Mouse (Mus musculus) natural killer cell, adult 2 months (primary cell): ENCODE measurements around the gene Klhl13.

Experiments used
- DNase-seq, 2 experiments: peaks; one replicate each; pipeline ENCODE4 v3.0.0; 2022; ENCODE audit warnings: low spot score in 2 of 2

The Klhl13 gene

GRCm38 (mm10) chrX:23364514-23365381 lies at the start of gene Klhl13:
Klhl13 (minus strand) TSS chrX:23365082.
- DNase-seq, result no peak

DNA sequence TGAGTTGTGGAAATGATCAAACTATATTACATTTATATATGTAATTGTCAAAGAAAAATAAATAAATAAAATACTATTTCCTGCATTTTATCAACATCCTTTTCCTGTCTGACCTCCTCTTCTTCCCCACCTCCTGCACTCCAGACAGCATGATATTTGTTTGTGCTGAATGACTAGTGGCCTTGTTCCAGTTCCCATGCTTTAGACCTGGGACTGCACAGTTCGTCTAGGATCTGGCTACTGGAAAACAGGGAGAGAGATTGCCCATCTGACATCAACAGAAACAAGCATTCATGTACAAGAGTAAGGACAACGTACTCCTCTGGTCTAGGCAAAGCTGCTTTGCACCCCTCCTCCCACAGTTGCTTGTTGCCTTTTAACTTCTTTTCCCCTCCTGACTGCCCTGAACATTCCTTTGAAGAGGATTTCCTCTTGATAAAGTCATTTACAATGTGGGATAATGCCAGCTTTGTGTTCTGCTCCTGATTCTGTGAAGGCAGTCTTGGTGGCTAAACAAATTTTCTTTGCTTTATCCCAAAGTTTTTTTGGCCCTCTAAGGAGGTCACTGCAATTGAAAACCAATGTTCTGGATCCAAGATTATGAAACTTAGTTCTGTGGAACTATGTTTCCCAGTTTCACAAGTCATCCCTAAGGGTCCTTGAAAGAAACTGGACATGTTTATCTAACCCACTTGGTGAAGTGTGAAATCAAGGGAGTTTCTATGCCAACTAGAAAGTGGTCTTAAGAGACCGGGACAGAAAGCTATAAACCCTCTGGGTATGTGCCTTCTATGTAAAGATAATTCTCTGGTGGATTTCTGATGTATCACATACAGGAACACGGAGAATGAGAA lies 44.6 kb upstream of the Klhl13 start:
- no peak for DNase-seq

DNA sequence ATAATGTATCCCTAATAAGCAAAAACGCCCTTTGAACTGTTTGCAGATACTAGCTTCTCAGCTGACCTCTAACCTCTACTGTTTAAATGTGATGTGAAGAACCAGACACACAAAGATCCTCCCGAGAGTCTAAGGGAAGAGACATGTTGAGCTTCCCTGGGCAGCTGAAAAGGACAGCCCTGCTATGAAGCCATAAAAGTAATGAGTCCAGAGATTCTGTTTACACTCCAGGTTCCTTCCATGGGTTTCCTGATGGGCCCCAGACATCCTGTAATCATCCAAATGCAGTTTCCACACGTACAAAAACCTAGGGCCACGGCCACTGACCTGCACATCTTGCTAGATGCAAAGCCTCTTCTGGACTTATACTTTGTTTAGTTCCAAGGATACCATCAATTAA lies 23.8 kb upstream of the Klhl13 start:
- no peak for DNase-seq

DNA sequence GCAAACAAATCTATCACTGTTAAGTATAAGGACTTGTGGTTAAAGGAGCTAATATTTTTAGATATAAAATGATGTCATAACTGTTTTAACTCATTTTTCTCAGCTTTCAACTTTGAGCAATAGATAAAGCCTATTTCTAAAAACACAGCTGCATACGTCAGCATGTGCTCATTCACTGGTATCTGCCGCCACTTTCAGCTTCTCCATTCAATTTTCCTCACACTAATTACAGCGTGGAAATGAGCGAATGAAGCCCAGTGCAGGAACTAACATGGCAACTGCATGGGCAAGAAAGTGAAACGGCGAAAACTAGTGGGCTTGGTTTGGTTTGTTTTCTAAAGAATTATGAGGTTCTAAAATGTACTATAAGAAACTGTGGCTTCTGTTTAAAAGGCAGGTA lies 1.4 kb downstream of the Klhl13 start:
- DNase-seq, result no peak

DNA sequence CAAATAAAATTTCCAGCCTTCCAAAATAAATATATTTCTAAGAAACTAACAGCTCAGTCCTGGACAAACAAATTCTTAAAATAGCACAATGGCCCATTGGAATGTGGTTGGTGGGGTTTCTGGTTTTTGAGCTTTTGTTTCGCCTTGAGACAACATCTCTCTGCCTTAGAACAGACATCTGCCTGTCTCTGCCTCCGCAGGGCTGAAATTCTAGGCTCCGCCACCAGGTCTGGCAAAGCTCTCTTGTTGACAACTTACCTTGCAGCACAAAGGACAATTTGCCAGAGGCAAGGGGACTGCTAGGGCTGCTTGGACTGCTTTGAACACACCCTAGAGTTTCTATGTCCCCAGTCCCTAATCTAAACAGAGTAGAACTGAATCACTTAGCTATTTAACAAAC lies 4.4 kb downstream of the Klhl13 start:
- no peak for DNase-seq

GRCm38 (mm10) chrX:23350083-23350482 lies 14.8 kb downstream of the Klhl13 start:
- DNase-seq, result no peak

DNA sequence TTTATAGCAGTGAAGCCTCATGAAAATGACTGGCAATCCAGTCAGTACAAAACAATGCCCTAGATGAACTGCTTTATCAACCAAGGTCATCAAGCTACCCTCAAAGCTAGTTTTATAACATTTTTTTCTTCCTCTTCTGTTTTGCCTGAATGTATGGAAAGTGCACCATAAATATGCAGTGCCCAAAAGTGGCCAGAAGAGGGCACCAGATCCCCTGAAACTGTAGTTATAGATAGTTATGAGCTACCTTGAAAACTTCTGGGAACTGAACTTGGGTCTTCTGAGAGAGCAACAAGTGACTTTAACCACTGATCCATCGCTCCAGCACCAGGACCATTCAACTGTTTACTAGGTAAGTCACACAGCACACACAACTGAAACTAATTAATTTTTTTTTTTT lies 36.8 kb downstream of the Klhl13 start:
- DNase-seq, result no peak

- DNase-seq, result no peak
Observed at GRCm38 (mm10) chrX:23318857-23319256, 46.0 kb downstream of the Klhl13 start.

- DNase-seq, result no peak
Observed at GRCm38 (mm10) chrX:23295952-23296598, 68.8 kb downstream of the Klhl13 start.

GRCm38 (mm10) chrX:23285442-23285817 lies 79.5 kb downstream of the Klhl13 start:
- no peak for DNase-seq

DNA sequence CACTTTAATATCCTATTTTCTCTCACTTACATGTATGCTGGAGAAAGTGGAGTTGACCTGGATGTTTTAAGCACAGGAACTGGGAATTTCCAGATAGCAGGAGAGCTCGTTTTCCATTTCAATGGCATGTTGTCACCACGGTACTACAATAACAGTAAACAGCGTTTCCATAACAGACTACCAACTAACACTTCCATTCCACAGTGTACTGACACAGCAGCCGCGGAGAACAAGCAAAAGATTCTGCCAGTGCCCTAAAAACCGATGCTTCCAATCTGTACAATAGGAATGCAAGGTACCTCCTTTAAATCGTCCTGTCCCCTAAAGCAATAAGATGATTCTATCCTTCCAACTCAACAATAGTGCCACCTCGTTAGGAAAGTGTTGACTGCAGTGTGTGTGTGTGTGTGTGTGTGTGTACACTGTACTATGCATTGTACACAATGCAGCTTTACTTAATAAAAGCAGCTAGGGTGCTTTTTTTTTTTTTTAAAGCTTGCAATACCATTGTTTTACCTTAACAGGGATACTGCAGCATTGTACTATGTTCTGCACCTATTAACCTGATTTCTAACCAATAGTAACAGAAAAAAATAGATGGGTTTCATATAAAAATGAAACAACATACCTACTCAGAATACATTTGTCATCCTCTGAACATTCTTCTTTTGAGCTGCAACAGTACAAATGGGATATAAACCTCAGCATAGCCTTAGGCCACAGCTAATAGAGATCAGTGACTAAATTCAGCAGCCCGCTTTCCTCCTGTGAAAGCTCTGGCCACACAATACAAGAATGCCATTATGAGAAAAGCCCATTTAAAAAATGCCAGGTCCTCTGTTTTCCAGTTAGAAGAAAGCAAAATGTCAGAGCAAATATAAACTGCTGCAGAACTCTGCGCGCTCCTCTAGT lies 80.1 kb downstream of the Klhl13 start:
- no peak for DNase-seq

GRCm38 (mm10) chrX:23267601-23268000 lies 97.3 kb downstream of the Klhl13 start:
- DNase-seq, result no peak

DNA sequence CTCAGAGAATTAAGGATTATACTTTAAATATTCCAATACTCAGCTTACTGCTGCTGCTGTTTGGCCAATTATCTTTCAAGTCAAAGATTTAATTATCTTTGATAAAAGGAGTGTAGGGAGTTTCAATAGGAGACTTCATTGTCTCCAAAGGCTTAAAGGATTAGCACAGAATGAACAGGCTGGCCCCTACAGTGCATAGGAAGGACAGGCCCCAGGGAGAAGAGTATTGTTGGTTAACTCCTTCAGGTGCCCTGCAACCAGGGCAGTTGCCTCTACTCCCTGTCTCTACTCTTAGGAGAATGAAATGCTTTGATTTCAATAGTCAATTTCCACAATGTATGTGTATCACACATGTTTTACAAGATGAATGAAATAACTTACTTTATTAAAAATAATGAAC lies 116.1 kb downstream of the Klhl13 start:
- DNase-seq, result no peak
